Mouse (Mus musculus): ENCODE results near the gene Gm49405.
A peak's percentile ranks its signal among the peaks of the same experiment; 100 is the strongest.

The Gm49405 gene

DNA sequence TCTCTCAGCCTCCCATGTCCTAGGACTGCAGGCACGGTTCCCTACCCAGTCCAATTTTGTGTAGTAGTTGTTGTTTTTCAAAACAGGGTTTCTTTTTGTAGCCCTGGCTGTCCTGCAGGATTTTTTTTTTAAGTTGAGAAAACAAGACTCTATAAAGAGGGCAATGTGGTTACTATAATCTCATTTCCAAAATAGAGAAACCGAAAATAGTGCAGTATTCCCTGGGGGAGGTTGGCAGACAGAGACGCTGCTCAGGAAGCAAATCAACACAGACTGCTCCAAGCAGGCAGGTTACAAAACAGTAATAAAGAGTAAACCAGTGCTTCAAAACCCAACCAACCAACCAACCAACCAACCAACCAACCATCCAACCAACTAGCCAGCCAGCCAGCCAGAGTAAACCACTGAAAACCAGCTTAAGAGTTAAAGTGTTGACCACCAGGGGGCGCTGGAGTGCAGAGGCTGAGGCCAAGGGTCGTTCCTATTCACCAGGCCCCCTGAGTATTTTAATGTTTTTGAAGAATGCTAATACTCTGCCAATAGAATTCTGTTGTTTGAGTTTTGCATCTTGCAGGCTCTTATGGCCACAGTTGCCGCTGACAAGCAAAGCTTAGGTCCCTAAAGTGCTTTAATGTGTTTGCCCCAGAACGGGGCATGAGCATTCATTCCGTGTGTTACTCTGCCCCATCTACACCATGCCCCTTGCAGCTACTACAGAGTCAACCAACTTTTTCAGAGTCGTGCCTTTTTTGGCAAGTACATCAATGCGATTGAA lies 51.5 kb downstream of the Gm49405 start:
- DNase-seq: peak; percentile 76 to 90

DNA sequence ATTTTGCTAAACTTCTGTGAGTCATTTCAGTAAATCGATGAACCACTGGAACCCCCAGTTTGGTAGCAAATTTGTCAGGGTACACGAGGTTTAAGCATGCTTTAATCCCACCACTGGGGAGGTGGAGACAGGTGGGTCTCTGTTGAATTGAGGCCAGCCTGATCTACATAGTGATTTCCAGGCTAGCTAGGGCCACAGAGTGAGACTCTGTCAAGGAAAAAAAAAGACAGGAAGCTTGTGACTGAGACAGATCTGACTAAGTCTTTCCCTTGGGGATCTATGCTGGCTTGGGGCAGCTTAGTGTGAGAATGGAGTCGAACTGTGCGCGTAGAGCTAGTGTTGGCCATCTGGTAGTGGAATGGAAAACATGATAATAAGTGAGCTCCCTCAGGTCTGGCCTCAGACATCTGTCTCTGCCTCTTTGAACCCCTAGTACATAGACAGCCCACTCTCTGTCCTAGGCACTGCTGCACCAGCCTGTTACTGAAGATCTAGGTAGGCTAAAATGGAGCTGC lies 52.1 kb downstream of the Gm49405 start:
- DNase-seq: no peak

- DNase-seq: no peak
Measured at GRCm38 (mm10) chr19:4054613-4055012, 54.2 kb downstream of the Gm49405 start.
